Mouse (Mus musculus) cerebellum, adult 9-10 months (tissue): ENCODE data around the gene Olfr139.

Experiments used
- DNase-seq: peaks from one replicate; pipeline ENCODE4 v3.0.0; 2022

Gene Olfr139

GRCm38 (mm10) chr11:74056451-74056850, at the start of gene Olfr139, which contains the start of gene Olfr399:
Olfr139 (minus strand) TSS chr11:74056551.
Olfr399 (minus strand) TSS chr11:74056615.
- no peak for DNase-seq

GRCm38 (mm10) chr11:74105066-74105465, 48.7 kb upstream of the Olfr139 start:
- no peak for DNase-seq

- DNase-seq = no peak
Measured at GRCm38 (mm10) chr11:74101507-74101906, 45.2 kb upstream of the Olfr139 start.

GRCm38 (mm10) chr11:74100724-74101123, 44.4 kb upstream of the Olfr139 start:
- DNase-seq = no peak

- DNase-seq = no peak
Measured at GRCm38 (mm10) chr11:74069655-74070054, 13.3 kb upstream of the Olfr139 start, which contains the start of gene Zfp616. Zfp616 (plus strand) TSS chr11:74069955.

- no peak for DNase-seq
Measured at GRCm38 (mm10) chr11:74051347-74051746, 5.0 kb downstream of the Olfr139 start.
